In genomic region chr17:81481843-81482490, GRCm38 (mm10) we compare ENCODE assay signal across 9 mouse cellular contexts. TPM values are rescaled to one million over a fixed set of nuclear protein-coding genes. Genes with fewer than 3 reads are reported as not detected.
A peak's percentile ranks its signal among the peaks of the same experiment; 100 is the strongest.
DNase-seq lines count a peak whose midpoint lies in the region; ATAC-seq and TF ChIP-seq lines count a peak whose summit lies in the region.
"Had no signal": no experiment of that assay in that cellular context is flagged by ENCODE, and none has a peak within 500 bp of the region (broad histone marks: within the 10 kb centered on the region; RNA-seq: fewer than 3 reads in every experiment).

No protein-coding gene starts in this region.

- DNase-seq in brain, embryonic 14.5 days (ENCODE audit: low read depth): peak; percentile 74
- peak; percentile 70 to 86 for DNase-seq in cerebellum, adult 2 months
- DNase-seq in gastrocnemius, postnatal 4 days (ENCODE audit: low spot score in 2 of 2): peak; percentile 18 to 43
- no peak for DNase-seq in left cerebral cortex, adult 18-20 months (ENCODE audit: low spot score in 2 of 2)
- no peak for DNase-seq in thymus, postnatal 25 days
- no peak for DNase-seq in spleen, adult 18-20 months

- H3K4me1 ChIP-seq in cerebellum, adult 2 months (ENCODE audit: control insufficient read depth, insufficient read depth, low read length): 0 out of 2 replicates have a peak, but pooled peaks cover 3% of the 10 kb centered on the region
- H3K4me1 ChIP-seq in hindbrain, embryonic 16.5 days (ENCODE audit: control insufficient read depth, insufficient read depth, low read depth, low read length): peaks cover 15% of the 10 kb centered on the region

- no peak overlapping the region for H3K9ac ChIP-seq in hindbrain, embryonic 16.5 days (ENCODE audit: low read depth, low read length)
- H3K9ac ChIP-seq: embryonic facial prominence, embryonic 15.5 days; limb, embryonic 15.5 days had no signal

- no peak overlapping the region for H3K4me3 ChIP-seq in cerebellum, adult 2 months (replicated peaks; ENCODE audit: insufficient read depth, low read depth, low read length)
- no peak overlapping the region for H3K4me3 ChIP-seq in hindbrain, embryonic 16.5 days (ENCODE audit: low read length)
- H3K4me3 ChIP-seq: embryonic facial prominence, embryonic 15.5 days; limb, embryonic 15.5 days had no signal

- no peaks in the 10 kb centered on the region for H3K27me3 ChIP-seq in cerebellum, adult 2 months (ENCODE audit: control insufficient read depth, insufficient read depth, low read length)
- no peaks in the 10 kb centered on the region for H3K27me3 ChIP-seq in hindbrain, embryonic 16.5 days (replicated peaks; ENCODE audit: control insufficient read depth, insufficient read depth, low read length)
- H3K27me3 ChIP-seq: embryonic facial prominence, embryonic 15.5 days; limb, embryonic 15.5 days had no signal

- 7% methylated on average over 11 of the region's 11 CpGs for WGBS in cerebellum, adult 2 months
- WGBS in hindbrain, embryonic 16.5 days: 48% methylated on average over 11 of the region's 11 CpGs

- no peak for TF ChIP-seq CTCF in brain, embryonic 14.5 days (IDR thresholded peaks at IDR 0.05; ENCODE audit: borderline replicate concordance, extremely low read depth, insufficient read depth, insufficient read length)
- TF ChIP-seq CTCF in cerebellum, adult 2 months (IDR thresholded peaks at IDR 0.05; ENCODE audit: borderline replicate concordance, insufficient read depth, low read depth, low read length): no peak

- no peak overlapping the region for H3K4me2 ChIP-seq in hindbrain, embryonic 16.5 days (ENCODE audit: low read length)
- H3K4me2 ChIP-seq: embryonic facial prominence, embryonic 15.5 days; limb, embryonic 15.5 days had no signal

- H3K27ac ChIP-seq in cerebellum, adult 2 months (ENCODE audit: insufficient read depth, low read length): no peak overlapping the region
- H3K27ac ChIP-seq in hindbrain, embryonic 16.5 days (ENCODE audit: low read depth, low read length): no peak overlapping the region
- H3K27ac ChIP-seq: embryonic facial prominence, embryonic 15.5 days; limb, embryonic 15.5 days had no signal

- no peaks in the 10 kb centered on the region for H3K36me3 ChIP-seq in hindbrain, embryonic 16.5 days (ENCODE audit: control insufficient read depth, insufficient read depth, low read length)
- H3K36me3 ChIP-seq: embryonic facial prominence, embryonic 15.5 days; limb, embryonic 15.5 days had no signal

- peak; percentile 43; the same call in 1 of the 2 replicates for ATAC-seq in hindbrain, embryonic 16.5 days

- no peak for TF ChIP-seq POLR2A in brain, embryonic 14.5 days (IDR thresholded peaks at IDR 0.05; ENCODE audit: borderline replicate concordance, extremely low read depth, insufficient read depth, insufficient read length, poor library complexity, severe bottlenecking)
- no peak for TF ChIP-seq POLR2A in cerebellum, adult 2 months (IDR thresholded peaks at IDR 0.05; ENCODE audit: borderline replicate concordance, insufficient read depth, low read length)

- H3K9me3 ChIP-seq in hindbrain, embryonic 16.5 days (ENCODE audit: control insufficient read depth, low read length): no peaks in the 10 kb centered on the region
- H3K9me3 ChIP-seq: embryonic facial prominence, embryonic 15.5 days; limb, embryonic 15.5 days had no signal

RNA-seq across cellular contexts. Expression of gene Gm11096, which starts 40.4 kb away (rescaled TPM):
- not detected in 2 replicates for polyA plus RNA-seq in brain, embryonic 14.5 days (2012; rRNA removed)
- polyA plus RNA-seq in cerebellum, adult 2 months (2012; rRNA removed): not detected in 2 replicates
- total RNA-seq in gastrocnemius, postnatal 4 days (2021): not detected
- polyA plus RNA-seq in hindbrain, embryonic 16.5 days (2015; fragmentation: Nextera tagmentation; extraction: Ambion mirVana): not detected in 2 replicates
- total RNA-seq in left cerebral cortex, adult 18-20 months (2021): not detected
- polyA plus RNA-seq: embryonic facial prominence, embryonic 15.5 days; limb, embryonic 15.5 days had no signal

Comparison
In these comparisons a context has a peak if more than half of its experiments do, and no peak if none do; other contexts are left out.
1. DNase-seq: peak in brain, embryonic 14.5 days (single experiment), cerebellum, adult 2 months (2 of 2) and gastrocnemius, postnatal 4 days (2 of 2); none in left cerebral cortex, adult 18-20 months (0 of 2), thymus, postnatal 25 days (single experiment) and spleen, adult 18-20 months (0 of 2).